Mouse (Mus musculus) embryonic fibroblast, embryonic 13.5 days (primary cell): ENCODE results near the gene Ret.

Experiments used
- CTCF ChIP-seq: IDR thresholded peaks from 2 replicates; pipeline ENCODE4 v1.5.1; 2011; ENCODE audit warnings: mild to moderate bottlenecking, control low read depth, low read length, moderate library complexity, borderline replicate concordance; ENCODE audit not compliant: insufficient read depth
- POLR2A ChIP-seq: IDR thresholded peaks from 2 replicates; pipeline ENCODE4 v1.6.1; 2011; ENCODE audit warnings: low read depth, mild to moderate bottlenecking, control low read depth, low read length, moderate library complexity

GRCm38 (mm10) chr6:118242941-118243340 lies 45.4 kb upstream of the Ret start:
- TF ChIP-seq CTCF (no peak), POLR2A (no peak)
